Mouse (Mus musculus) forebrain, postnatal 0 days (tissue): ENCODE data around the gene Ncor2. TPM values are rescaled to one million over a fixed set of nuclear protein-coding genes. Genes with fewer than 3 reads are reported as not detected.

Experiments used
- ATAC-seq: fragments of 200-750 bp; cut with Nextera tagmentation; 2 replicates; pipeline ENCODE4 v1.8.0; 2017; ENCODE audit warnings: mild to moderate bottlenecking, moderate library complexity
- DNase-seq: peaks from one replicate; pipeline ENCODE4 v3.0.0-alpha.2; 2015
- H3K27ac ChIP-seq: fragments of 300-500 bp; sonication (generic); 2 replicates; pipeline ENCODE4 v1.5.1; 2014; ENCODE audit warnings: low read depth, mild to moderate bottlenecking, antibody characterized with exemption, low read length, moderate library complexity, mixed read lengths
- H3K27me3 ChIP-seq: fragments of 300-500 bp; sonication (generic); 2 replicates; pipeline ENCODE4 v1.6.1; 2014; ENCODE audit warnings: mild to moderate bottlenecking, low read length, mixed read lengths; ENCODE audit not compliant: insufficient read depth
- H3K36me3 ChIP-seq: fragments of 300-500 bp; sonication (generic); 2 replicates; pipeline ENCODE4 v1.6.1; 2014; ENCODE audit warnings: mild to moderate bottlenecking, moderate library complexity; ENCODE audit not compliant: insufficient read depth
- H3K4me1 ChIP-seq: fragments of 300-500 bp; sonication (generic); 2 replicates; pipeline ENCODE4 v1.6.1; 2014; ENCODE audit warnings: antibody characterized with exemption; ENCODE audit not compliant: insufficient read depth
- H3K4me2 ChIP-seq: fragments of 300-500 bp; sonication (generic); 2 replicates; pipeline ENCODE4 v1.6.1; 2014; ENCODE audit warnings: low read depth, mild to moderate bottlenecking, moderate library complexity
- H3K4me3 ChIP-seq: fragments of 300-500 bp; sonication (generic); 2 replicates; pipeline ENCODE4 v1.5.1; 2014; ENCODE audit warnings: low read depth, low read length, mixed read lengths
- H3K9ac ChIP-seq: fragments of 300-500 bp; sonication (generic); 2 replicates; pipeline ENCODE4 v1.6.1; 2014; ENCODE audit warnings: mild to moderate bottlenecking
- H3K9me3 ChIP-seq: fragments of 300-500 bp; sonication (generic); 2 replicates; pipeline ENCODE4 v1.6.1; 2016; ENCODE audit warnings: low read length
- CTCF ChIP-seq: sonication (generic); IDR thresholded peaks from 2 replicates; pipeline ENCODE4 v1.5.1; 2016; ENCODE audit warnings: antibody characterized with exemption, control low read depth, low read depth
- WGBS: fragments of 180-500 bp; shearing (Covaris S2); extraction: QIAGEN DNeasy Blood & Tissue Kit; methylation state at CpG from one replicate; pipeline ENCODE4 v1.1.7; 2014; 5-methylcytosine and 5-hydroxymethylcytosine counted together
- polyA plus RNA-seq: library from polyadenylated mRNA; unstranded; fragments of >200 nt; fragmentation: Nextera tagmentation; extraction: Ambion mirVana; gene quantifications from 2 replicates; pipeline ENCODE4 v1.2.1, GENCODE M21; 2015
- total RNA-seq: library from RNA; depleted of rRNA; stranded (reverse); fragments of >200 nt; gene quantifications from 2 replicates; pipeline ENCODE4 v1.2.3, GENCODE M21; 2014

Ncor2 gene
- total and polyA plus RNA-seq, 2 experiments from 2014 or later, result 12.7 to 16.8 TPM

DNA sequence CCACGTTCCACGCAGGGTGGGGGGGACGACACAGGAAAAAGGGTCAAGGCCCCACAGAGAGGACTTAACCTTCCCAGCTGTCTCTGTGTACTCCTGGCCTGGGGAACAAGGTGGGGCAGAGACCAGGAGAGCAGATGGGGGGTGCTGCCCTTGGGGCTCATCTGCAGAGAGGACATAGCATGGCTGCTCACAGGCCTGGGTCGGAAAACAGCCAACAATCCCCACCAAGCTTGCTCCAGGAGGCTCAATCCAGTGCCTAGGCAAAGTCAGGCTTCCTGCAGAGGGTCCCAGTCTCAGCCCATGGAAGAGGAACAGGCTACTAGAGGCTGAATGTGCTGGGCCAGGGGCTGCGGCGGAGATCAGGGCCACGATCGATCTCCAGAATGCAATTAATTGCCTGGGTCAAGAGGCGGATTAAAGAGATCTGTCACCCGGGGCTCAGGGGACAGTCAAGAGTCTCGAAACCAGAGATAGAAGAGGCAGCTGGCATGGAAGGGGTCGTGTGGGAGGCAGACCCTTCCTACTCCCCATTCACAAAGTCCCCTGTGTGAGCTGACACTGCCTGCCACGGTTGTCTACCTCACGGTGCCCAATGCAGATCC is 19.1 kb downstream of the Ncor2 start:
- Histone ChIP-seq H3K4me1 (peaks cover 64% of the 10 kb centered on the region), H3K9ac (no peak overlapping the region), H3K36me3 (no peaks in the 10 kb centered on the region), H3K27me3 (no peaks in the 10 kb centered on the region), H3K27ac (peak overlapping the region; percentile 76), H3K4me2 (no peak overlapping the region), H3K4me3 (no peak overlapping the region), H3K9me3 (no peaks in the 10 kb centered on the region)
- 31% methylated on average over 14 of the region's 14 CpGs for WGBS
- ATAC-seq (no peak), DNase-seq (no peak)
- no peak for TF ChIP-seq CTCF

DNA sequence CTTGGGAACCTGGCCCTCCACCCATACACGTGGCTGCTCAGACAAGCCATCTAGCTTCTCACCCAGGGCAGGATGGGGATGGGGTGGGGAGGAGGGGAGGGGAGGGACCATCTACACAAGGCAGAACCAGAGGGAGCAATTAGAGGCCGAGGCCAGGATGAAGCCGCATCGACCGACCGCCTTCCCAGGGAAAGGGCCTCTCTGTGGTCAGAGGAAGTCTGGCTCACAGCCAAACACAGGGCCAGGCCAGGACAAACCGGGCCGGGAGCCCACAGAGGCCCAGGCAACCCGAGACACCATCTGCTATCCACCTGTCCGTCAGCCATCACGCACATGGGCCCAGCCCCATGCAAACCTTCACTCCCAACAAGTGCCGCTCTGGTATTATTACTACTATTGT is 19.7 kb downstream of the Ncor2 start:
- H3K27me3 ChIP-seq, result no peaks in the 10 kb centered on the region
- H3K36me3 ChIP-seq, result no peaks in the 10 kb centered on the region
- H3K4me2 ChIP-seq, result 0 out of 2 replicates have a peak overlapping the region, but pooled peaks have one; percentile 19
- H3K9me3 ChIP-seq, result no peaks in the 10 kb centered on the region
- DNase-seq (peak; percentile 73), ATAC-seq (peak; percentile 60)
- no peak for TF ChIP-seq CTCF
- H3K4me3 ChIP-seq, result no peak overlapping the region
- H3K27ac ChIP-seq, result peak overlapping the region; percentile 76
- peaks cover 60% of the 10 kb centered on the region for H3K4me1 ChIP-seq
- H3K9ac ChIP-seq, result peak overlapping the region; percentile 14; the same call in 1 of the 2 replicates
- 12% methylated on average over 12 of the region's 12 CpGs for WGBS

DNA sequence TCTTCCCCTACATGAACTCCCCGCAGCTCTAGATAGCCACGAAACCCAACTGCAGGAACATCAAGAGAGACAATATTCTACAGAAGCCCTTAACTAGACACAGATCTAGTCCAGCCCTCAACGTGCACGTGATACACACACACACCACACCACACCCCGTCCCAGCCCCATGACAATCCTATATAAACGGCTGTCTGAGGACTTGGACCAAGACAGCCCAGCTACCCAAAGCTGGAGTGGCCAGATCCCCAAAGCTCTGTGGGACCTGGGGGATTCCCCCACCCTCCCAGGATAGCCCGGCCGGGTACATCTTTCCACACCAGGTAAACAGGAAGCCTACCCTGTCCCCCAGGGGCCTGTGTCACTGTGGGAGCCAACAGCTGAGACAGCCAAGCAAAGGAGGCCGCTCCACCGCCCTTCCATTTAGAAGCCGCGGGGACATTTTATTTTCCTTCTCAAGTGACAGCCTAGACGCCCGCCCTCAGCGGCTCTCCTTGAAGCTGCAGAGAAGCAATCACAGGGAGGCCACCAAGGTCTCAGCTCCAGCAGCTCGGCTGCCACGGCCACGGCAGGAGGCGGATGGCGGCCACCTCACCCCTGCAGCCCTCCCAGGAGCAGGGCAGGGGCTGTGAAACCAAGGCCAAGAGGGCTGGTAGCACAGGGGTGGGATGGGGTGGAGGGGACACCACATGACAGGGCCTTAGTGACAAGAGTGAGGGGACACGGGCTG is 20.6 kb downstream of the Ncor2 start:
- no peaks in the 10 kb centered on the region for H3K36me3 ChIP-seq
- H3K4me2 ChIP-seq, result peak overlapping the region; percentile 19
- H3K27me3 ChIP-seq, result no peaks in the 10 kb centered on the region
- WGBS, result 18% methylated on average over 21 of the region's 21 CpGs
- peak overlapping the region; percentile 76 for H3K27ac ChIP-seq
- H3K9ac ChIP-seq, result peak overlapping the region; percentile 14; the same call in 1 of the 2 replicates
- peak; percentile 62 for DNase-seq
- H3K9me3 ChIP-seq, result no peaks in the 10 kb centered on the region
- no peak overlapping the region for H3K4me3 ChIP-seq
- peaks cover 52% of the 10 kb centered on the region for H3K4me1 ChIP-seq
- peak; percentile 33; the same call in 1 of the 2 replicates for ATAC-seq
- TF ChIP-seq CTCF, result no peak

DNA sequence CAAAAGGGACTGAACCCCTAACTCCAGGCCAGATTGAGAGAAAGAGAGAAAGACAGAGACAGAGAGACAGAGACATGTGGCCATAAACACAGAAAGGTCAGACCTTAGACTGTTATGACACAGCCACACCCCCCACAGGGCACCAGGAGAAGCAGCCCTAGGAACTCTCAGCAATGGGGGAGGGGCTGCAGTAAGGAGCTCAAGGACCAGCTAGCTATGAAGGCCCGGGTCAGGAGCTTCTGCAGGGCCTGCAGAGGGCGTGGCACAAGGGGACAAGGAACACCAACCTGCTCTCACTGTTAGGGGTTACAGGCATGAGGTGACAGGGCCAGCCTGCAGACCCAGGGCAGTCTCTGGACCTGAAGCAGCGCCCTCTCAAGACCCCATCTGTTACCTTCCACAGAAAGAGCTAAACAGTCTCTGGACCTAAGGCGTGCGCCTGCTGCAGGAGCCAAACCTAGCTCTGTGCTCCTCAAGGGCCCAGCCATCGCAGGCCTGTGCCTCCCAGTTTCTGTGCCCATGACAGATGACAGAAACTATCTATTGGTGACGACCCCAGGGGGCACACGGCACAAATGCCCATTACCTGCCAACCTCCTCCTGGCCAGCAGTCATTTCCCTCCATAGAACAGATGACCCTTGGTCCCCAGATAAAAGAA is 21.5 kb downstream of the Ncor2 start:
- H3K27me3 ChIP-seq, result no peaks in the 10 kb centered on the region
- no peak overlapping the region for H3K9ac ChIP-seq

GRCm38 (mm10) chr5:125156418-125157205 is 22.4 kb downstream of the Ncor2 start:
- no peak overlapping the region for H3K9ac ChIP-seq
- peaks cover 49% of the 10 kb centered on the region for H3K4me1 ChIP-seq
- no peaks in the 10 kb centered on the region for H3K27me3 ChIP-seq
- H3K4me3 ChIP-seq, result no peak overlapping the region
- no peaks in the 10 kb centered on the region for H3K36me3 ChIP-seq
- 56% methylated on average over 22 of the region's 22 CpGs for WGBS
- DNase-seq, result no peak
- ATAC-seq, result peak; percentile 5; the same call in 1 of the 2 replicates
- no peak overlapping the region for H3K4me2 ChIP-seq
- H3K27ac ChIP-seq, result peak overlapping the region; percentile 76
- H3K9me3 ChIP-seq, result no peaks in the 10 kb centered on the region
- no peak for TF ChIP-seq CTCF

More for the DNA sequence above, 21.5 kb downstream of the Ncor2 start:
- no peak for DNase-seq
- Histone ChIP-seq H3K9me3 (no peaks in the 10 kb centered on the region), H3K4me2 (no peak overlapping the region), H3K36me3 (no peaks in the 10 kb centered on the region), H3K27ac (peak overlapping the region; percentile 76), H3K4me1 (peaks cover 45% of the 10 kb centered on the region), H3K4me3 (no peak overlapping the region)
- 56% methylated on average over 8 of the region's 8 CpGs for WGBS
- no peak for ATAC-seq
- TF ChIP-seq CTCF, result no peak; the same call in 1 of the 2 replicates

GRCm38 (mm10) chr5:125155451-125155850 is 23.6 kb downstream of the Ncor2 start:
- DNase-seq, result no peak
- Histone ChIP-seq H3K27ac (peak overlapping the region; percentile 82), H3K4me1 (peaks cover 55% of the 10 kb centered on the region), H3K4me2 (no peak overlapping the region), H3K27me3 (no peaks in the 10 kb centered on the region), H3K9me3 (no peaks in the 10 kb centered on the region), H3K36me3 (no peaks in the 10 kb centered on the region), H3K9ac (no peak overlapping the region), H3K4me3 (no peak overlapping the region)
- ATAC-seq, result no peak
- WGBS, result 69% methylated on average over 4 of the region's 4 CpGs
- TF ChIP-seq CTCF, result no peak
